Mouse (Mus musculus): ENCODE measurements at regions not wholly inside any gene's neighbourhood (a gene's known extent, or its start where the extent isn't known, plus 50 kb on each side); places are given as distances from the start of the nearest gene placed in this dataset.

DNA sequence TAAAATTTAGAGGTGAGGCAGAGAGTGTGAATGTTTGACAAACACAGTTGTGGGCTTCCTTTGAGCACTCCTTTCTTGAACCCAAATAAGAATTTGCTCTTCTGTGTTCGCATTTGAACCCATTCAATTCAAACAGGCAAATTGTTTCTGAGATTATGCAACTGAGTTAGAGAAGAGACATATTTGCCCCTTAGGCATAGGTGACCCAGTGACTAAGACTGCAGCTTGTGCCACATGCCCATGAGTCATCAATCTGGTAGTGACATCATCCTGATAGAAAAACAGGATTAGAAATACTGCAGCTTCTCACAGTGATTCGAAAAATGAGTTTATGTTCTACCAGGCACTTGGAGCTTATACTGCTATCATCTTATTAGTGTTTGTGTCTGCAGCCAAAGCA is 67.2 kb downstream of the Zfp622 start:
- no peaks in the 10 kb centered on the region for H3K36me3 ChIP-seq (ENCODE audit: control insufficient read depth in 1 of 2, insufficient read depth in 2 of 2, low read length in 2 of 2)
- H3K4me1 ChIP-seq (ENCODE audit: control insufficient read depth in 1 of 2, insufficient read depth in 2 of 2, low read length in 2 of 2): no peaks in the 10 kb centered on the region
- no peak overlapping the region for H3K27ac ChIP-seq (ENCODE audit: control insufficient read depth, low read depth, low read length)
- no peak for DNase-seq (ENCODE audit: low read depth, low spot score)
- H3K27me3 ChIP-seq (ENCODE audit: control insufficient read depth in 1 of 2, insufficient read depth in 2 of 2, low read length in 2 of 2): no peaks in the 10 kb centered on the region
- no peak overlapping the region for H3K9ac ChIP-seq (ENCODE audit: control insufficient read depth, low read depth, low read length, poor library complexity, severe bottlenecking)
- no peak overlapping the region for H3K4me3 ChIP-seq (ENCODE audit: control insufficient read depth in 1 of 2, insufficient read depth in 1 of 2, low read depth in 2 of 2, low read length in 2 of 2)
- H3K9me3 ChIP-seq (replicated peaks; ENCODE audit: insufficient read depth, low read length): no peaks in the 10 kb centered on the region
- no peaks in the 10 kb centered on the region for H3K79me2 ChIP-seq (ENCODE audit: control insufficient read depth, insufficient read depth, low read length, poor library complexity)
- TF ChIP-seq RAD21 (IDR thresholded peaks at IDR 0.05; ENCODE audit: low read depth, low read length) (no peak), CHD1 (IDR thresholded peaks at IDR 0.05; ENCODE audit: low read depth, low read length) (no peak), RCOR1 (IDR thresholded peaks at IDR 0.05; ENCODE audit: low read depth, low read length) (no peak), BHLHE40 (IDR thresholded peaks at IDR 0.05; ENCODE audit: borderline replicate concordance, low read depth, low read length) (no peak), MAX (IDR thresholded peaks at IDR 0.05; ENCODE audit: low read length) (no peak), EP300 (IDR thresholded peaks at IDR 0.05; ENCODE audit: low read depth in 1 of 2, low read length in 2 of 2) (no peak), ZKSCAN1 (IDR thresholded peaks at IDR 0.05; ENCODE audit: low read depth, low read length) (no peak), CTCF (IDR thresholded peaks at IDR 0.05 in 2 of 3, conservative IDR thresholded peaks at IDR 0.05 in 1 of 3; ENCODE audit: control insufficient read depth in 1 of 3, insufficient read depth in 1 of 3, low read depth in 2 of 3, low read length in 3 of 3, poor library complexity in 1 of 3, severe bottlenecking in 1 of 3) (no peak), POLR2AphosphoS2 (IDR thresholded peaks at IDR 0.05; ENCODE audit: low read length) (no peak), JUND (IDR thresholded peaks at IDR 0.05; ENCODE audit: low read depth, low read length) (no peak), ZNF384 (IDR thresholded peaks at IDR 0.05; ENCODE audit: low read depth, low read length) (no peak)

DNA sequence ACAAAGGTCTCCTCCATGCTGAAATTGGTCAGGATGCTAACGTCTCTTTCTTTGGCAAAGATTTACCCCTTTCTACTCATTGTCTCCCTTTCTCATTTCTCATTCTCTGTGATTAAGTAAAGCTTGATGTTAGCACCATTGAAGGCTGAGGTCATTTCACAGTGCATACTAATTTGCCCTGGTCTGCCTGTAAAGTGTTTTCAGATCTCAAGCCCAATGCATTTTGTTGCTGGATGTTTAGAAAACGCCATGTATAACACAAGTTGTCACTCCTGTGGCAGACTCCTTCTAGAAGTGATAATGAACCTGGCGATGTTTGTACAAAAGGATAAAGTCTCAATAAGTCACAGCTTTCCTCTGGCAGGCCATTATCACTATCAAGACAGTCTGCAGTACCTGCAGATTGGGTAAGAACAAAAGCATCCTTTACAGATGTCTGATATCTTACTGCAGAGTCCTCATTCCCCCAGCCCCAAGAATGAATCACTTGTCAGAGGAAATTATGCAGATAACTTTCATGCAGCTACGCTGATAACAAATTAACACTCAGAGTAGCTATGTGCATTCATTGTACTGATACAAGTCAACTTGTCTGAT is 68.7 kb downstream of the Zfp622 start:
- Histone ChIP-seq H3K36me3 (ENCODE audit: control insufficient read depth in 1 of 2, insufficient read depth in 2 of 2, low read length in 2 of 2) (no peaks in the 10 kb centered on the region), H3K4me3 (ENCODE audit: control insufficient read depth in 1 of 2, insufficient read depth in 1 of 2, low read depth in 2 of 2, low read length in 2 of 2) (no peak overlapping the region)

DNA sequence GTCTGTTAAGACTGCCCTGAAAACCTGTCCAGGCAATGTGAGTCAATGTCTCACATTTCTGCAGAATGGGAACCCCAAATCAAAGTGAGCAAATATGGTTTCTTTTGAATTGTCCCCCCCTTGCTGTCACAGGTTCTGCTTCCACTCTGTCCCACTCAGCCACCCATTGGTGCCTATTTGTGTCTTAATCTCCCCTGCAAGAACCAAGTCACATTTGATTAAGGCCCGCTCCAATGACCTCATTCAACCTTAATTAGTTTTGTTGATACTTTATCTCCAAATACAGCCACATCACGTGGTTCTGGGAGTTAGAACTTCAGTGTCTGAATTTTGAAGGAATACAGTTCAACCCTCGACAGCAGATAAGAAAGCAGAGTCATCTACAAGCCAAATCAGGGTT is 73.9 kb downstream of the Zfp622 start:
- no peak for DNase-seq (ENCODE audit: low read depth, low spot score)
- Histone ChIP-seq H3K27me3 (ENCODE audit: control insufficient read depth in 1 of 2, insufficient read depth in 2 of 2, low read length in 2 of 2) (no peaks in the 10 kb centered on the region), H3K36me3 (ENCODE audit: control insufficient read depth in 1 of 2, insufficient read depth in 2 of 2, low read length in 2 of 2) (no peaks in the 10 kb centered on the region), H3K79me2 (ENCODE audit: control insufficient read depth, insufficient read depth, low read length, poor library complexity) (no peaks in the 10 kb centered on the region), H3K4me3 (ENCODE audit: control insufficient read depth in 1 of 2, insufficient read depth in 1 of 2, low read depth in 2 of 2, low read length in 2 of 2) (no peak overlapping the region), H3K9ac (ENCODE audit: control insufficient read depth, low read depth, low read length, poor library complexity, severe bottlenecking) (no peak overlapping the region), H3K9me3 (replicated peaks; ENCODE audit: insufficient read depth, low read length) (no peaks in the 10 kb centered on the region), H3K27ac (ENCODE audit: control insufficient read depth, low read depth, low read length) (no peak overlapping the region), H3K4me1 (ENCODE audit: control insufficient read depth in 1 of 2, insufficient read depth in 2 of 2, low read length in 2 of 2) (no peaks in the 10 kb centered on the region)
- TF ChIP-seq TAL1 (IDR thresholded peaks at IDR 0.05; ENCODE audit: low read length) (no peak), USF1 (IDR thresholded peaks at IDR 0.05; ENCODE audit: low read depth, low read length) (peak; percentile 13; the same call in 1 of the 2 replicates), POLR2AphosphoS2 (IDR thresholded peaks at IDR 0.05; ENCODE audit: low read length) (no peak), MXI1 (IDR thresholded peaks at IDR 0.05; ENCODE audit: low read depth, low read length) (no peak), MYB (IDR thresholded peaks at IDR 0.05; ENCODE audit: low read depth, low read length) (no peak)

More for the DNA sequence above, 68.7 kb downstream of the Zfp622 start:
- TF ChIP-seq CHD2 (IDR thresholded peaks at IDR 0.05; ENCODE audit: low read length): no peak
- TF ChIP-seq ZC3H11A (IDR thresholded peaks at IDR 0.05; ENCODE audit: low read depth, low read length): no peak
- TF ChIP-seq JUND (IDR thresholded peaks at IDR 0.05; ENCODE audit: low read depth, low read length): no peak
- TF ChIP-seq POLR2A (IDR thresholded peaks at IDR 0.05; ENCODE audit: control insufficient read depth in 1 of 2, insufficient read depth in 1 of 2, low read depth in 1 of 2, low read length in 2 of 2, poor library complexity in 1 of 2): no peak
- no peak for TF ChIP-seq SMC3 (IDR thresholded peaks at IDR 0.05; ENCODE audit: low read depth, low read length)
- Histone ChIP-seq H3K4me1 (ENCODE audit: control insufficient read depth in 1 of 2, insufficient read depth in 2 of 2, low read length in 2 of 2) (no peaks in the 10 kb centered on the region), H3K9ac (ENCODE audit: control insufficient read depth, low read depth, low read length, poor library complexity, severe bottlenecking) (no peak overlapping the region), H3K27ac (ENCODE audit: control insufficient read depth, low read depth, low read length) (no peak overlapping the region), H3K79me2 (ENCODE audit: control insufficient read depth, insufficient read depth, low read length, poor library complexity) (no peaks in the 10 kb centered on the region), H3K27me3 (ENCODE audit: control insufficient read depth in 1 of 2, insufficient read depth in 2 of 2, low read length in 2 of 2) (no peaks in the 10 kb centered on the region), H3K9me3 (replicated peaks; ENCODE audit: insufficient read depth, low read length) (no peaks in the 10 kb centered on the region)
- DNase-seq (ENCODE audit: low read depth, low spot score): no peak
